Mouse (Mus musculus) myocyte (in vitro differentiated cells): ENCODE data around the gene Ppib.

ENCODE experiments used
- CEBPB ChIP-seq: IDR thresholded peaks from 2 replicates; pipeline ENCODE4 v1.6.1; 2011; ENCODE audit warnings: mild to moderate bottlenecking, moderate library complexity; ENCODE audit not compliant: poor library complexity, insufficient read depth, severe bottlenecking
- E2F4 ChIP-seq: IDR thresholded peaks from one replicate; pipeline ENCODE4 v1.6.1; 2011; ENCODE audit warnings: mild to moderate bottlenecking, control low read depth, moderate library complexity; ENCODE audit not compliant: insufficient read depth
- MAX ChIP-seq: IDR thresholded peaks from one replicate; pipeline ENCODE4 v1.6.1; 2011; ENCODE audit warnings: low read depth, mild to moderate bottlenecking, control low read depth
- MYOG ChIP-seq, 3 experiments: IDR thresholded peaks; one replicate each; pipeline ENCODE4 v1.6.1; 2011; ENCODE audit warnings: control low read depth in 2 of 3, low read depth in 2 of 3, mild to moderate bottlenecking in 2 of 3; ENCODE audit not compliant: insufficient read length in 2 of 3, control insufficient read depth in 1 of 3, insufficient read depth in 1 of 3
- POLR2A ChIP-seq: IDR thresholded peaks from one replicate; pipeline ENCODE4 v1.6.1; 2011; ENCODE audit warnings: low read depth, mild to moderate bottlenecking, control low read depth, moderate library complexity; ENCODE audit not compliant: insufficient read length
- POLR2AphosphoS2 ChIP-seq: IDR thresholded peaks from one replicate; pipeline ENCODE4 v1.6.1; 2011; ENCODE audit warnings: low read depth, control low read depth; ENCODE audit not compliant: insufficient read length
- TCF12 ChIP-seq: IDR thresholded peaks from one replicate; pipeline ENCODE4 v1.6.1; 2011; ENCODE audit warnings: mild to moderate bottlenecking, control low read depth; ENCODE audit not compliant: poor library complexity, insufficient read depth, severe bottlenecking
- TCF3 ChIP-seq: IDR thresholded peaks from one replicate; pipeline ENCODE4 v1.6.1; 2011; ENCODE audit warnings: low read depth, control low read depth; ENCODE audit not compliant: insufficient read length
- USF1 ChIP-seq: IDR thresholded peaks from one replicate; pipeline ENCODE4 v1.6.1; 2011; ENCODE audit warnings: low read depth, mild to moderate bottlenecking, control low read depth, moderate library complexity

- TF ChIP-seq CEBPB, result no peak
- no peak for TF ChIP-seq MAX
- no peak for TF ChIP-seq POLR2A
- TF ChIP-seq TCF12, result no peak
- TF ChIP-seq TCF3, result no peak
- no peak for TF ChIP-seq E2F4
- TF ChIP-seq POLR2AphosphoS2, result peak; percentile 14
- no peak for TF ChIP-seq MYOG (IDR thresholded peaks at IDR 0.05; ENCODE audit: control insufficient read depth in 1 of 3, insufficient read depth in 1 of 3, insufficient read length in 2 of 3, low read depth in 2 of 3)
- TF ChIP-seq USF1, result no peak
Measured at GRCm38 (mm10) chr9:66066791-66067190, 6.8 kb downstream of the Ppib start.
